Mouse (Mus musculus) cerebellum, adult 11-12 months (tissue): ENCODE measurements around the gene Rps8.

ENCODE experiments used
- DNase-seq: peaks from one replicate; pipeline ENCODE4 v3.0.0; 2022

Gene Rps8

GRCm38 (mm10) chr4:117124518-117125347, 31.3 kb downstream of the Rps8 start:
- no peak for DNase-seq

GRCm38 (mm10) chr4:117124218-117124517, 31.9 kb downstream of the Rps8 start:
- DNase-seq: no peak

- DNase-seq: no peak
Measured at GRCm38 (mm10) chr4:117123546-117124217, 32.4 kb downstream of the Rps8 start.

GRCm38 (mm10) chr4:117122209-117122608, 33.8 kb downstream of the Rps8 start:
- peak; percentile 30 for DNase-seq

GRCm38 (mm10) chr4:117120445-117121414, 35.3 kb downstream of the Rps8 start:
- peak; percentile 94 for DNase-seq

GRCm38 (mm10) chr4:117120052-117120444, 36.0 kb downstream of the Rps8 start:
- no peak for DNase-seq

GRCm38 (mm10) chr4:117119636-117120035, 36.4 kb downstream of the Rps8 start:
- DNase-seq: peak; percentile 31

GRCm38 (mm10) chr4:117117931-117118330, 38.1 kb downstream of the Rps8 start:
- no peak for DNase-seq

GRCm38 (mm10) chr4:117115592-117115991, 40.5 kb downstream of the Rps8 start:
- DNase-seq: no peak

- no peak for DNase-seq
Measured at GRCm38 (mm10) chr4:117113237-117113636, 42.8 kb downstream of the Rps8 start.

GRCm38 (mm10) chr4:117110985-117111384, 45.1 kb downstream of the Rps8 start:
- no peak for DNase-seq

- no peak for DNase-seq
Measured at GRCm38 (mm10) chr4:117110249-117110648, 45.8 kb downstream of the Rps8 start.

- no peak for DNase-seq
Measured at GRCm38 (mm10) chr4:117109330-117109729, 46.7 kb downstream of the Rps8 start.

- no peak for DNase-seq
Measured at GRCm38 (mm10) chr4:117108524-117108849, 47.6 kb downstream of the Rps8 start.

GRCm38 (mm10) chr4:117107813-117108523, 48.1 kb downstream of the Rps8 start:
- DNase-seq: no peak

- DNase-seq: no peak
Measured at GRCm38 (mm10) chr4:117105127-117105526, 50.9 kb downstream of the Rps8 start.

- DNase-seq: no peak
Measured at GRCm38 (mm10) chr4:117104672-117105071, 51.4 kb downstream of the Rps8 start.
